Mouse (Mus musculus) CD8-positive naive resting alpha-beta T cell, adult 2 months (primary cell): ENCODE measurements around the gene Ttc38.
"Not testable (repeated sequence)": the region's sequence is repeated elsewhere in the genome, so short reads cannot be mapped to it uniquely, and the experiment has no call there.

Experiments used
- DNase-seq, 2 experiments: peaks; one replicate each; pipeline ENCODE4 v3.0.0; 2022; ENCODE audit warnings: low read depth in 2 of 2, low spot score in 2 of 2

The Ttc38 gene

GRCm38 (mm10) chr15:85821203-85822010 is 10.7 kb upstream of the Ttc38 start, which contains the start of gene Pkdrej:
Gene Pkdrej (minus strand): TSS chr15:85821734.
- no peak for DNase-seq

- DNase-seq: no peak
Measured at GRCm38 (mm10) chr15:85822011-85822359, 10.1 kb upstream of the Ttc38 start.

- DNase-seq: no peak
Measured at GRCm38 (mm10) chr15:85826676-85827075, 5.4 kb upstream of the Ttc38 start.

DNA sequence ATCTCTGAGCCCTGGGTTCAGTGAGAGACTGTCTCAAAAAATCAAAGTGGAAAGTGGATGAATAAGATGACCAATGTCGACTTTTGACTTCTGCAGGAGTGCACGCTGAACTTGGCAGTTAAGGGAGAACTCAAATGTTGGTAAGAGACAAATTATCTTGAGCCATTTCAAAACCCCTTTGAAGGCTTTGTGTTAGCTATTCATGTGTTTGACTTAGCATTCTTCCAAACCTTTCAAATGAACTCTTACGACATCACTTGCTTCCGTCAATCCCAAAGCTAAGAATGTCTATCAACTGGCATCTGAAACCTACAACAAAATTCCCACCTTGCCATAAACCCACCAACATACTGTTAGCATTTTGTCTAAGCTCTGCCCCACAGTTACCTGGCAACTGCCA is 4.0 kb upstream of the Ttc38 start:
- DNase-seq: no peak

GRCm38 (mm10) chr15:85829470-85829869 is 2.6 kb upstream of the Ttc38 start:
- no peak for DNase-seq

DNA sequence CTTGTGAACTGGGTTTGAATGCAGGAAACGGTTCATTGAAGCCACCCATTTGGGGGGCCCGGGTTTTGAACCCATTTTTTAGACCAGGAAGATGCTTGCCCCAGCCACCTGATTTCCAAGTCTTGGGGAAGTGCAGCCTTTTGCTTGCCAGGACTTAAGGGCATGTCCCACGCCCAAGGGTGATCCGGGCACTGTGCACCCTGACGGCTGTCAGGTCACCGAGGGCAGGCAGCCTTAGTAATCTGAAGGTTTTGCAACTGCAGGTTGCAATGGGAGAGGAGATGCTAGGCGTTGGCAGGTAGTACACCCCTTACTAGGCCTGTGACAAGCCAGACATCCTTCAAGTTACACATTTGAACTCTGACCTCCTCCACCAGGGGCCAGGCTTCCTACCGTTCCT is 493 bp downstream of the Ttc38 start:
- no peak for DNase-seq

DNA sequence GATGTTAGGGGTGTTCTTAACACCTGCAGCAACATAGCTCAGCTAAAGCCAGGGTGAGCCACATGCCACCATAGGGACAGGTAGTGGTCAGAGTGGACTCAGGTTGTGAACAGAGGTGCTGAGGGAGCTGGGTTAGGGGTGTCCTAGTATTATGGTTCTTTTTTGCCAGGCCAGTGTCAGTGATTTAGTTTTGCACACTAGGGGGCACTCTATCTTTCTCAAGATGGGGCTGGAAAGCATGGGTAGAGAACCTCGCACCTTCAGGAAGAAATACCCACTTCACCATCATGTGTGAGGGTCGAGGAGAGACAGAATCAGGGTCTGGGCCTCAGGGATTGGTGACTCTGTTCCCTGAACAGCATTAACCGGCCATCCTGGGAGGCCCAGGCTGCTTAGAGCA is 3.2 kb downstream of the Ttc38 start:
- DNase-seq: no peak

DNA sequence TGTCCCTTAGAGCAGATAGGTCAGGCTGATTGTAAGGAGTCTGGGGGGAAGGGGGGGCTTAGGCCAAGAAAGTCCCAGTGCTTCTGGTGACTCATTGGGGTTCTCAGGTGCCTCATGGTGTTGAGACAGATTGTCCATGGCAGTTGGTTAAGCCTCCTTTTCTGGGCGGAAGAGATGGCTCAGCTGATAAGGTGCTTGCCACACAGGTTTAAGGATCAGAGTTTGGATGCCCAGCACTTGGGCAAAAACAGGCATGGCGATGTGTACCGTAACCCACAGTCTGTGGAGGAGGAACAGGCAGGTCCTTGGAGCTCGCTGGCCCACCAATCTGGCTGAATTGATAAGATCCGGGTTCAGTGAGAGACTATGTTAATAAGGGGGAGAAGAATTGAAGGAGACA is 4.8 kb downstream of the Ttc38 start:
- DNase-seq: no peak

GRCm38 (mm10) chr15:85840983-85841382 is 8.9 kb downstream of the Ttc38 start:
- peak in 1 of 2 experiments; percentile 21 for DNase-seq

DNA sequence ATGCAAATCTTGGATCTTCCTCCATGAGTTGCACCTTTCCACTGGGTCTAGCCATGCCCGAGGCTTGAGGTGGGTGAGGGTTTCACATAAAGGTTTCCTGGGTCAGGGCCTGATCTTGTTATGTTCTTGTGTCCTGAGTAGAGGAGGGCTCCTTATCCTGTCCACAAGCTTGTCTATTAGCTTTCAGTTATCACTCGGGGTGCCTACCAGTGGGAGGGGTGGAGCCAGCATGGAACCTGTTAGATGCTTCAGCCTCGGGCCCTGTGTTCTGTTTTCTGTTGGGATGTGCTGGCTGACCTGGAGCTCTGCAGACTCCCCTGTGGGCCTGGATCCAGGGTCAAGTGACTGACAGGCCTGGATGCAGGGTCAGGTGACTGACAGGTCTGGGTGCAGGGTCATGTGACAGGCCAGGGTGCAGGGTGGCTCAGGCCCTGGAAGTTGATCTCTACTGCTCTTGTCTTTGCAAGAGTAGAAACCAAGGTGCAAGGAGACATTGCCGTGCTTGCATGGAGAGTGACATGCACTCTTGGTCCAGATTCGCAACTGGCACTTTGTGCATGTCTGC is 9.8 kb downstream of the Ttc38 start:
- DNase-seq: no peak

DNA sequence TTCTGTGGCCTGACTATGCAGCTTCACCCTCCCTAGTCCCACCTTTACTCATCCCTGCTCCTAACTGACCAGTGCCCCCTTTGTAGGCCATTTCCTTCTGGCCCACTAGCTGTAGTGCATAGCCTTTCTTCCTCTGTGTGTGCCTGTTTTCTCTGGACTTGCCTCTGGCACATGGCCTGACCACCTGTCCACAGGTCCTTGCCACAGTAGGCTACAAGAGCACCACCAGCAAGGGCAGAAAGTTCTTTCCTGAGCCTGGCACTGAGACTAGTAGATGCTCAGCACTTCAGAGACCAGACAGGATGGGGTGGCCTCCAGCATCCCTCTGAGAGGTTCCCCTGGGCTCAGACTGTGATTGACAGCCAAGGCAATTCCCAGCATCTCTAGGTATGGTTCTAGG is 13.0 kb downstream of the Ttc38 start:
- DNase-seq: no peak

DNA sequence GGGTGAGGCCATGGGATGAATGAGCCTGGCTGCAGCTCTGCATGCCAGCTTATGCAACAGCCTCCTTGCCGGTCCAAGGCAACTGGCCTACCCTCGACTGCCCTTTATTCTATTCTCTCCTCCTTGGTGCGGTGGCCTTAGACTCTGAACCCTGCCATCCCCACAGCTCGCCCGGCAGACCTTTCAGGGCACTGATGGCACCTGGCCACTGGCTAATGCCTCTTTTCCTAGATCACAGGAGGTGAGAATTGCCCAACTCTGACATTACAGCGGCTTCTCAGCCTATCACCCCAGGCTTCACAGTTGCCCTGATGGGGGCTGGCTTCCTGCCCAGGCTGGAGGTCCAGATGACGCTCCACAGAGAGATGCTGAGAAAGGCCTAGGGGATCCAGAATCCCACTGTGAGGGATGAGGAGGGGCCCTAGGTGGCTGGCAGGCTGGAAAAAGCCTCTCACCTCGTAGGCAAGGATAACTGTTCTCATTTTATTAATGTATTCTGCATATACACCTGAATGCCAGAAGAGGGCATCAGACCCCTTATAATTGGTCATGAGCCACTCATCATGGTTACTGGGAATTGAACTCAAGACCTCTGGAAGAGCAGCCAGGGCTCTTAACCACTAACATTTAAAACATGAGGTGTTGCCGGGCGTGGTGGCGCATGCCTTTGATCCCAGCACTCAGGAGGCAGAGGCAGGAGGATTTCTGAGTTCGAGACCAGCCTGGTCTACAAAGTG is 19.7 kb downstream of the Ttc38 start:
- no peak for DNase-seq

GRCm38 (mm10) chr15:85858980-85859489 is 26.9 kb downstream of the Ttc38 start:
- DNase-seq: no peak

DNA sequence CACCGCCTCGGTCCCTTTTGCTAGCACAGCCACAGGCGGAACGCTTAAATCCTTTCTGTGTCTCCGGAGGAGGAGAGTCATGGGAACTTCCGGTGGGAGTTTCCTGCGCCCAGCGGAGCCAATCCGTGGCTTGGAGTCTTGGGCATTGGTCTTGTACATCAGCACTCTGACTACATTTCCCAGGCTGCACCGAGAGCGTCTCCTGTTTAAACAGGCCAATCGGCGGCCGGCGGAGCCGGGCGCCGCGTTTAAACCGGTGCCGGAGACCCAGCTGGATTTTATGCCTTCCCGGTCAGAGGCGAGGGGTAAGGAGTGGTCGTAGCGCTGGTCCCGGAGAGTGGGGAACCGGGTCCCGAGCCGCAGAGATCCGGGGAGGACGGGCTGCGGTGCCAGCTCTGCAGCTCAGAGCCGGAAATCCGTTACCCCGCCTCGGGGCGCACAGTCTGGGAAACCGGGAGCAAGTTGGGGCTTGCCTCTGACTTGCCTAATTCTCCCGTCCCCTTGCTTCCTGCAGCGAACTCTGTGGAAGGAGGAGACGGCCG is 27.5 kb downstream of the Ttc38 start, which contains the start of gene Gtse1:
TSS of gene Gtse1 (plus strand) at position 256 of the 542 bp plus-strand sequence.
- DNase-seq: peak; percentile 89 to 91

DNA sequence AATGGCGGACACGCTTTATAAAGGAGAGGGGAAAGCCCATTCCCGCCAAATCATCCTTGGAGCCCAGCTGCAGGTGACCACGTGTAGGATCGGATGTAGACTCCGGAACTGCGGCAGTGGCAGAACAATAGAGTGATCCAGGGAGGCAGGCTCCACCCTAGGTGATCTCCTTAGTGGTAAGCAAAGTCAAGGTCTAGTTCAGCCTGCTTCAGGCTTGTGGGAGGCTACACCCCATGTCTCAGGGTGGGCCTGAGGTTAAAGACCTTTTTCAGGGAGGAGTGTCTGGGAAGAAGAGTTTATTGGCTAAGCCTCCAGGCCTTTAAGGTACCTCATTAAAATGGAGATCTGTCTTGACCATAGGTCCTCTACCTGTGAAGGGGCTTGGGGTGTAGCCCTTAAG is 33.8 kb downstream of the Ttc38 start:
- not testable (repeated sequence) for DNase-seq

- DNase-seq: peak; percentile 67 to 74
Measured at GRCm38 (mm10) chr15:85867696-85868095, 35.6 kb downstream of the Ttc38 start.

DNA sequence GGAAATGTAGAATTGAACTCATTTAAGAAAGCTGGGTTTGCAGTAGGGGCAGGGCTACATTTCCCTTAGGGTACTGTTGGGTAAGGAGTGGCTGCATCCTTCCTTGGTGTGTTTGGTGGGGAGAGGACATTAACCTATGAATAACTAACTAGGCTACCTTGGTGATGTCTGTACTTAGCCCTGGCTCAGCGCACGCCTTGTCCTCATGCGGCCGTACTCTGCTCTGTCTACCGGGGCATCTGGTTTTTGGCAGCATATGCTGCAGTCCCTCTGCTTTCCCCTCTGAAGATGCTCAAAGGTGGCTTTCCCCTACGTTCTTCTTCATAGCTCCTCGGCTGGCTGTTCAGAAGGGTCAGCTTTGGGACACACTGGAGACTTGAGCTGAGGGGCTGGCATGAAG is 45.2 kb downstream of the Ttc38 start:
- no peak for DNase-seq

DNA sequence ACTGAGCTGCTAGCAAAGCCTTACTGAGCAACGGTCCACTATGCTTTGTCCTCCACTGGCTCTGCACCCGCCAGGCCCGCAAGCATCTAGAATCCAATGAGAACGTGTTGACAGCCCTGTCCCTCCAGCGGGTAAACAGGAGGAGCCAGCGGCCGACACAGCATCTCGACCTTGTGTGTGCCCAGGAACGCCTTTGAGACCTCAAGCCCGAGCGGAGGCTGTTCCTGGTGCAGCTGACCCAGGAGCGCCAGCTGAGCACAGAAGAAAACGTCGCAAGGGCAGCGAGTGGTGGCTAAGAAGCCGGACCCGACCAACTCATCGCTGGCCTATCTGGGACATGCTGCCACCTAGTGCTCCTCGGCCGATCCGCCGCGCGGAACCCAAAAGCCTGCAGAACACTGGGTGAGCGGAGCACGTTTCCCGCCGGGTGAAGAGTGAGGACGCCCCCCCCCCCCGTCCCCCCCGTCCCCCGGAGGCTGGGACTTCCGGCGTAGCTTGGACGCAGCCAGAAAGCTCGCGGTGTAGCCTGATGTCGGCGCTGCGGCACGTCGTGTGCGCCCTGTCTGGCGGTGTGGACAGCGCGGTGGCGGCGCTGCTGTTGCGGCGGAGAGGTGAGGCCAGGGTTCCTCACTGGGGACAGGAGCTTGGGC is 46.9 kb downstream of the Ttc38 start, which contains the start of gene Trmu:
TSS of gene Trmu (plus strand) at position 465 of the 650 bp plus-strand sequence.
- DNase-seq: peak; percentile 79 to 82

- DNase-seq: no peak
Measured at GRCm38 (mm10) chr15:85879498-85879895, 47.4 kb downstream of the Ttc38 start.

- no peak for DNase-seq
Measured at GRCm38 (mm10) chr15:85885606-85886005, 53.5 kb downstream of the Ttc38 start.

DNA sequence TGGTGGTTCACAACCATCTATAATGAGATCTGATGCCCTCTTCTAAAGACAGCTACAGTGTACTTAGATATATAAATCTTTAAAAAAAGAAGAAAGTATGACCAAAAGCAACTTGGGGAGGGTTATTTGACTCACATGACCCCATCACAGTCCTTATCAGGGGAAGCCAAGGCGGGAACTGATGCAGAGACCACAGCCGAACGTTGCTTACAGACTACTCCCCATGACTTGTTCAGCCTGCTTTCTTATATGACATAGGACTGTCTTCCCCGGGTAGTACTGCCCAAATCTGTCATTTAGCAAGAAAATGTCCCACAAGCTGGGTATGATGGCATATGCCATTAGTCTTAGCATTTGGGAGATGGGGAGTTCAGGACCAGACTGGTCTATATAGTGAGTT is 57.1 kb downstream of the Ttc38 start:
- no peak for DNase-seq
